Mouse (Mus musculus) midbrain, embryonic 16.5 days (tissue): ENCODE measurements around the gene Rapgef2. TPM values are rescaled to one million over a fixed set of nuclear protein-coding genes. Genes with fewer than 3 reads are reported as not detected.
"Not testable (repeated sequence)": the region's sequence is repeated elsewhere in the genome, so short reads cannot be mapped to it uniquely, and the experiment has no call there.

Source experiments
- ATAC-seq: fragments of 200-750 bp; cut with Nextera tagmentation; 2 replicates; pipeline ENCODE4 v1.8.0; 2017; ENCODE audit warnings: moderate TSS enrichment
- H3K27ac ChIP-seq: fragments of 300-500 bp; sonication (generic); 2 replicates; pipeline ENCODE4 v1.5.1; 2014; ENCODE audit warnings: mild to moderate bottlenecking, low read length, mixed read lengths
- H3K27me3 ChIP-seq: fragments of 300-500 bp; sonication (generic); 2 replicates; pipeline ENCODE4 v1.6.1; 2014; ENCODE audit warnings: low read depth, low read length, mixed read lengths; ENCODE audit not compliant: control insufficient read depth, insufficient read depth
- H3K36me3 ChIP-seq: fragments of 300-500 bp; sonication (generic); 2 replicates; pipeline ENCODE4 v1.6.1; 2014; ENCODE audit warnings: mild to moderate bottlenecking, low read length, moderate library complexity, mixed read lengths; ENCODE audit not compliant: control insufficient read depth, insufficient read depth
- H3K4me1 ChIP-seq: fragments of 300-500 bp; sonication (generic); 2 replicates; pipeline ENCODE4 v1.6.1; 2014; ENCODE audit warnings: mild to moderate bottlenecking, low read length, mixed read lengths; ENCODE audit not compliant: control insufficient read depth, insufficient read depth
- H3K4me2 ChIP-seq: fragments of 300-500 bp; sonication (generic); 2 replicates; pipeline ENCODE4 v1.6.1; 2014; ENCODE audit warnings: mild to moderate bottlenecking, low read length, mixed read lengths
- H3K4me3 ChIP-seq: fragments of 300-500 bp; sonication (generic); 2 replicates; pipeline ENCODE4 v1.5.1; 2014; ENCODE audit warnings: low read depth, mild to moderate bottlenecking, low read length, moderate library complexity, mixed read lengths
- H3K9ac ChIP-seq: fragments of 300-500 bp; sonication (generic); 2 replicates; pipeline ENCODE4 v1.6.1; 2014; ENCODE audit warnings: low read depth, low read length, mixed read lengths
- H3K9me3 ChIP-seq: fragments of 300-500 bp; sonication (generic); replicated peaks from 2 replicates; pipeline ENCODE4 v1.6.1; 2014; ENCODE audit warnings: mild to moderate bottlenecking, low read length, mixed read lengths; ENCODE audit not compliant: control insufficient read depth, poor library complexity, severe bottlenecking
- WGBS: fragments of 180-500 bp; shearing (Covaris S2); extraction: QIAGEN DNeasy Blood & Tissue Kit; methylation state at CpG from one replicate; pipeline ENCODE4 v1.1.7; 2014; 5-methylcytosine and 5-hydroxymethylcytosine counted together
- polyA plus RNA-seq: library from polyadenylated mRNA; unstranded; fragments of >200 nt; fragmentation: Nextera tagmentation; extraction: Ambion mirVana; gene quantifications from 2 replicates; pipeline ENCODE4 v1.2.1, GENCODE M21; 2015

The Rapgef2 gene
- polyA plus RNA-seq, 1 experiment from 2014 or later, result 15.6 TPM

- WGBS, result 86% methylated on average over 13 of the region's 13 CpGs
- Histone ChIP-seq H3K27ac (no peak overlapping the region), H3K9ac (no peak overlapping the region), H3K4me3 (no peak overlapping the region), H3K36me3 (peaks cover 16% of the 10 kb centered on the region), H3K9me3 (no peaks in the 10 kb centered on the region), H3K4me2 (no peak overlapping the region), H3K27me3 (no peaks in the 10 kb centered on the region), H3K4me1 (no peaks in the 10 kb centered on the region)
- ATAC-seq, result no peak
Measured at GRCm38 (mm10) chr3:79073541-79074244, 212.6 kb downstream of the Rapgef2 start.

GRCm38 (mm10) chr3:79071561-79071960 lies 214.8 kb downstream of the Rapgef2 start:
- H3K9me3 ChIP-seq, result no peaks in the 10 kb centered on the region
- no peak overlapping the region for H3K27ac ChIP-seq
- H3K4me1 ChIP-seq, result no peaks in the 10 kb centered on the region
- WGBS, result 66% methylated on average over 5 of the region's 7 CpGs
- ATAC-seq, result no peak
- peaks cover 24% of the 10 kb centered on the region for H3K36me3 ChIP-seq
- no peak overlapping the region for H3K9ac ChIP-seq
- H3K27me3 ChIP-seq, result no peaks in the 10 kb centered on the region
- no peak overlapping the region for H3K4me2 ChIP-seq
- H3K4me3 ChIP-seq, result no peak overlapping the region

- no peaks in the 10 kb centered on the region for H3K9me3 ChIP-seq
- no peak for ATAC-seq
- no peak overlapping the region for H3K9ac ChIP-seq
- H3K4me1 ChIP-seq, result no peaks in the 10 kb centered on the region
- no peak overlapping the region for H3K27ac ChIP-seq
- H3K4me3 ChIP-seq, result no peak overlapping the region
- H3K4me2 ChIP-seq, result no peak overlapping the region
- 87% methylated on average over 10 of the region's 10 CpGs for WGBS
- peaks cover 29% of the 10 kb centered on the region for H3K36me3 ChIP-seq
- no peaks in the 10 kb centered on the region for H3K27me3 ChIP-seq
Measured at GRCm38 (mm10) chr3:79069891-79070290, 216.4 kb downstream of the Rapgef2 start.

- ATAC-seq, result no peak
- no peak overlapping the region for H3K4me2 ChIP-seq
- WGBS, result 87% methylated on average over 11 of the region's 11 CpGs
- H3K9me3 ChIP-seq, result no peaks in the 10 kb centered on the region
- H3K36me3 ChIP-seq, result peaks cover 34% of the 10 kb centered on the region
- no peak overlapping the region for H3K4me3 ChIP-seq
- H3K27ac ChIP-seq, result no peak overlapping the region
- no peaks in the 10 kb centered on the region for H3K27me3 ChIP-seq
- no peak overlapping the region for H3K9ac ChIP-seq
- no peaks in the 10 kb centered on the region for H3K4me1 ChIP-seq
Measured at GRCm38 (mm10) chr3:79068976-79069375, 217.3 kb downstream of the Rapgef2 start.

- no peak overlapping the region for H3K9ac ChIP-seq
- peaks cover 39% of the 10 kb centered on the region for H3K36me3 ChIP-seq
- H3K4me3 ChIP-seq, result no peak overlapping the region
- H3K4me1 ChIP-seq, result no peaks in the 10 kb centered on the region
- no peaks in the 10 kb centered on the region for H3K27me3 ChIP-seq
- 93% methylated on average over 28 of the region's 28 CpGs for WGBS
- H3K27ac ChIP-seq, result no peak overlapping the region
- H3K9me3 ChIP-seq, result no peaks in the 10 kb centered on the region
- ATAC-seq, result peak; percentile 62
- H3K4me2 ChIP-seq, result no peak overlapping the region
Measured at GRCm38 (mm10) chr3:79066455-79067055, 219.8 kb downstream of the Rapgef2 start.

GRCm38 (mm10) chr3:79064096-79064495 lies 222.2 kb downstream of the Rapgef2 start:
- Histone ChIP-seq H3K4me1 (no peaks in the 10 kb centered on the region), H3K27me3 (no peaks in the 10 kb centered on the region), H3K4me2 (no peak overlapping the region), H3K9ac (no peak overlapping the region), H3K27ac (no peak overlapping the region), H3K36me3 (peaks cover 34% of the 10 kb centered on the region), H3K9me3 (no peaks in the 10 kb centered on the region), H3K4me3 (no peak overlapping the region)
- 89% methylated on average over 10 of the region's 10 CpGs for WGBS
- no peak for ATAC-seq

- no peaks in the 10 kb centered on the region for H3K27me3 ChIP-seq
- ATAC-seq, result no peak
- WGBS, result 93% methylated on average over 6 of the region's 6 CpGs
- no peaks in the 10 kb centered on the region for H3K9me3 ChIP-seq
- no peak overlapping the region for H3K9ac ChIP-seq
- no peak overlapping the region for H3K4me3 ChIP-seq
- H3K4me2 ChIP-seq, result no peak overlapping the region
- no peaks in the 10 kb centered on the region for H3K4me1 ChIP-seq
- peaks cover 18% of the 10 kb centered on the region for H3K36me3 ChIP-seq
- no peak overlapping the region for H3K27ac ChIP-seq
Measured at GRCm38 (mm10) chr3:79061426-79061825, 224.9 kb downstream of the Rapgef2 start.

- not testable (repeated sequence) for ATAC-seq, H3K36me3 ChIP-seq, H3K27me3 ChIP-seq, H3K9me3 ChIP-seq, H3K4me2 ChIP-seq, H3K4me3 ChIP-seq, H3K27ac ChIP-seq, H3K4me1 ChIP-seq, H3K9ac ChIP-seq
- 96% methylated on average over 2 of the region's 2 CpGs for WGBS
Measured at GRCm38 (mm10) chr3:79058491-79058890, 227.8 kb downstream of the Rapgef2 start.

- WGBS, result 69% methylated on average over 5 of the region's 5 CpGs
- H3K4me2 ChIP-seq, result no peak overlapping the region
- H3K27ac ChIP-seq, result no peak overlapping the region
- no peaks in the 10 kb centered on the region for H3K4me1 ChIP-seq
- no peaks in the 10 kb centered on the region for H3K27me3 ChIP-seq
- no peak overlapping the region for H3K4me3 ChIP-seq
- H3K9ac ChIP-seq, result no peak overlapping the region
- ATAC-seq, result no peak
- H3K36me3 ChIP-seq, result no peaks in the 10 kb centered on the region
- H3K9me3 ChIP-seq, result no peaks in the 10 kb centered on the region
Measured at GRCm38 (mm10) chr3:79045251-79045650, 241.1 kb downstream of the Rapgef2 start.
